Mouse (Mus musculus) CH12.LX (cell line): ENCODE results near the gene 2010109A12Rik. TPM values are rescaled to one million over a fixed set of nuclear protein-coding genes. Genes with fewer than 3 reads are reported as not detected.

Source experiments
- DNase-seq: peaks from one replicate; pipeline ENCODE4 v3.0.0-alpha.2; 2013; ENCODE audit errors: extremely low read depth
- H3K27ac ChIP-seq: 2 replicates; pipeline ENCODE4 v1.5.1; 2012; ENCODE audit warnings: low read depth, mild to moderate bottlenecking, control low read depth, moderate library complexity; ENCODE audit not compliant: insufficient read depth
- H3K27me3 ChIP-seq: replicated peaks from 2 replicates; pipeline ENCODE3; 2012; ENCODE audit warnings: inconsistent platforms
- H3K36me3 ChIP-seq, 2 experiments: replicated peaks in 1 of 2; 2 replicates each; pipeline versions ENCODE3 to v1.6.1; 2012; ENCODE audit warnings: inconsistent platforms in 1 of 2, low read length in 1 of 2, mild to moderate bottlenecking in 1 of 2, mixed read lengths in 1 of 2, moderate library complexity in 1 of 2; ENCODE audit not compliant: control insufficient read depth in 1 of 2, insufficient read depth in 1 of 2
- H3K4me1 ChIP-seq, 2 experiments: 2 replicates each; pipeline ENCODE4 v1.6.1; 2012; ENCODE audit warnings: inconsistent platforms in 1 of 2, moderate library complexity in 1 of 2; ENCODE audit not compliant: insufficient read depth in 2 of 2, control insufficient read depth in 1 of 2
- H3K4me2 ChIP-seq: 2 replicates; pipeline ENCODE4 v1.6.1; 2012; ENCODE audit warnings: low read depth, mild to moderate bottlenecking, control low read depth; ENCODE audit not compliant: poor library complexity, insufficient read depth, severe bottlenecking
- H3K4me3 ChIP-seq, 3 experiments: fragments of 150-350 bp in 1 of 3; sonication (generic) in 1 of 3; replicated peaks in 1 of 3; 2 replicates each; pipeline versions ENCODE3 to v1.5.1; 2011 to 2012; ENCODE audit warnings: low read depth in 2 of 3, low read length in 2 of 3, mild to moderate bottlenecking in 2 of 3, moderate library complexity in 2 of 3, control low read depth in 1 of 3, improper control_type of control experiment in 1 of 3, inconsistent platforms in 1 of 3, mixed read lengths in 1 of 3; ENCODE audit not compliant: poor library complexity in 1 of 3
- H3K79me2 ChIP-seq: replicated peaks from 2 replicates; pipeline ENCODE4 v1.6.1; 2012; ENCODE audit warnings: mild to moderate bottlenecking, moderate library complexity; ENCODE audit not compliant: control insufficient read depth, poor library complexity, insufficient read depth, severe bottlenecking; ENCODE audit errors: extremely low read depth
- H3K9ac ChIP-seq: 2 replicates; pipeline ENCODE4 v1.6.1; 2012; ENCODE audit warnings: low read depth, mild to moderate bottlenecking, control low read depth, moderate library complexity; ENCODE audit not compliant: insufficient read depth
- H3K9me3 ChIP-seq: replicated peaks from 2 replicates; pipeline ENCODE3; 2012; ENCODE audit warnings: low read length, inconsistent platforms, mixed read lengths
- CHD2 ChIP-seq: IDR thresholded peaks from 2 replicates; pipeline ENCODE4 v1.6.1; 2011; ENCODE audit warnings: low read length, improper control_type of control experiment
- CTCF ChIP-seq, 2 experiments: IDR thresholded peaks in 1 of 2; conservative IDR thresholded peaks in 1 of 2; 2 replicates each; pipeline ENCODE4 v1.5.1; 2011 to 2012; ENCODE audit warnings: low read depth in 2 of 2, low read length in 2 of 2, improper control_type of control experiment in 1 of 2, inconsistent platforms in 1 of 2, mild to moderate bottlenecking in 1 of 2, moderate library complexity in 1 of 2
- E2F4 ChIP-seq: IDR thresholded peaks from 2 replicates; pipeline ENCODE4 v1.6.1; 2011; ENCODE audit warnings: low read depth, low read length, improper control_type of control experiment; ENCODE audit not compliant: insufficient replicate concordance
- EP300 ChIP-seq: IDR thresholded peaks from 2 replicates; pipeline ENCODE4 v1.6.1; 2011; ENCODE audit warnings: low read length, improper control_type of control experiment
- IRF4 ChIP-seq: IDR thresholded peaks from 2 replicates; pipeline ENCODE4 v1.6.1; 2014; ENCODE audit warnings: low read depth, mild to moderate bottlenecking, inconsistent platforms, low read length, improper control_type of control experiment
- JUN ChIP-seq: IDR thresholded peaks from 2 replicates; pipeline ENCODE4 v1.6.1; 2011; ENCODE audit warnings: low read depth, mild to moderate bottlenecking, low read length, improper control_type of control experiment, moderate library complexity; ENCODE audit not compliant: insufficient read depth
- KAT2A ChIP-seq: IDR thresholded peaks from 2 replicates; pipeline ENCODE4 v1.6.1; 2012; ENCODE audit warnings: low read length, improper control_type of control experiment, inconsistent platforms; ENCODE audit not compliant: insufficient replicate concordance
- MAFK ChIP-seq: IDR thresholded peaks from 2 replicates; pipeline ENCODE4 v1.6.1; 2011; ENCODE audit warnings: low read length, improper control_type of control experiment; ENCODE audit not compliant: insufficient replicate concordance
- MAX ChIP-seq: IDR thresholded peaks from 2 replicates; pipeline ENCODE4 v1.6.1; 2011; ENCODE audit warnings: low read length, improper control_type of control experiment
- MXI1 ChIP-seq: IDR thresholded peaks from 2 replicates; pipeline ENCODE4 v1.6.1; 2011; ENCODE audit warnings: mild to moderate bottlenecking, low read depth, low read length, improper control_type of control experiment
- MYC ChIP-seq: IDR thresholded peaks from 2 replicates; pipeline ENCODE4 v1.6.1; 2011; ENCODE audit warnings: low read depth, mild to moderate bottlenecking, improper control_type of control experiment, low read length
- NELFE ChIP-seq: IDR thresholded peaks from 2 replicates; pipeline ENCODE4 v1.6.1; 2011; ENCODE audit warnings: low read depth, low read length, improper control_type of control experiment
- NRF1 ChIP-seq: IDR thresholded peaks from 2 replicates; pipeline ENCODE4 v1.6.1; 2014; ENCODE audit warnings: low read depth, mild to moderate bottlenecking, inconsistent platforms, low read length, improper control_type of control experiment, moderate library complexity
- PAX5 ChIP-seq: IDR thresholded peaks from 2 replicates; pipeline ENCODE4 v1.6.1; 2012; ENCODE audit warnings: low read length, inconsistent platforms, mixed read lengths
- POLR2AphosphoS2 ChIP-seq: IDR thresholded peaks from 2 replicates; pipeline ENCODE4 v1.6.1; 2011; ENCODE audit warnings: low read depth, low read length, improper control_type of control experiment
- RAD21 ChIP-seq: IDR thresholded peaks from 2 replicates; pipeline ENCODE4 v1.6.1; 2011; ENCODE audit warnings: low read depth, mild to moderate bottlenecking, low read length, improper control_type of control experiment, moderate library complexity
- SMC3 ChIP-seq: IDR thresholded peaks from 2 replicates; pipeline ENCODE4 v1.6.1; 2011; ENCODE audit warnings: low read depth, low read length, improper control_type of control experiment
- TCF12 ChIP-seq: IDR thresholded peaks from 2 replicates; pipeline ENCODE4 v1.6.1; 2014; ENCODE audit warnings: low read depth, mild to moderate bottlenecking, inconsistent platforms, low read length, improper control_type of control experiment
- USF2 ChIP-seq: conservative IDR thresholded peaks from 2 replicates; pipeline ENCODE4 v1.6.1; 2011; ENCODE audit warnings: low read depth, low read length, improper control_type of control experiment
- ZC3H11A ChIP-seq: IDR thresholded peaks from 2 replicates; pipeline ENCODE4 v1.6.1; 2012; ENCODE audit warnings: low read depth, mild to moderate bottlenecking, inconsistent platforms, low read length, improper control_type of control experiment
- ZKSCAN1 ChIP-seq: IDR thresholded peaks from 2 replicates; pipeline ENCODE4 v1.6.1; 2012; ENCODE audit warnings: low read depth, inconsistent platforms, low read length, improper control_type of control experiment, borderline replicate concordance
- ZMIZ1 ChIP-seq: IDR thresholded peaks from 2 replicates; pipeline ENCODE4 v1.6.1; 2012; ENCODE audit warnings: low read depth, mild to moderate bottlenecking, inconsistent platforms, low read length, improper control_type of control experiment
- ZNF384 ChIP-seq: IDR thresholded peaks from 2 replicates; pipeline ENCODE4 v1.6.1; 2012; ENCODE audit warnings: low read depth, low read length, improper control_type of control experiment, inconsistent platforms
- dilution Hi-C: fragments of 300-500 bp; cut with MboI; formaldehyde crosslinking; loops from 2 replicates; pipeline ENCODE4 v1.14.3; 2020; ENCODE audit warnings: low sequenced_read_pairs; ENCODE audit not compliant: extremely low pct_unique_long_range_greater_than_20kb, extremely low pct_ligation_motif_present
- in situ Hi-C: fragments of 300-500 bp; cut with MboI; formaldehyde crosslinking; loops from 3 replicates; pipeline ENCODE4 v1.14.3; 2019; ENCODE audit warnings: low sequenced_read_pairs, low pct_ligation_motif_present, low pct_unique_long_range_greater_than_20kb, mixed read lengths
- polyA plus RNA-seq: library from polyadenylated mRNA; unstranded; fragments of >175 nt; gene quantifications from 2 replicates; pipeline ENCODE4 v1.2.1, GENCODE M21; 2012; ENCODE audit warnings: low read depth; ENCODE audit not compliant: insufficient read length
- total RNA-seq, 2 experiments: library from RNA; depleted of rRNA; stranded (reverse); fragments of 300-350 nt in 1 of 2; fragments of >200 nt in 1 of 2; gene quantifications; 2 replicates each; pipeline ENCODE4 v1.2.3; 2012 to 2014

Gene 2010109A12Rik
- total and polyA plus RNA-seq, 3 experiments: 0.42 TPM; not detected in 2

GRCm38 (mm10) chr5:93224549-93224948, 18.2 kb downstream of the 2010109A12Rik start:
- dilution Hi-C loops: no loop called here

GRCm38 (mm10) chr5:93227157-93227556, 20.8 kb downstream of the 2010109A12Rik start:
- Histone ChIP-seq H3K4me3 (no peak overlapping the region), H3K4me2 (no peak overlapping the region), H3K36me3 (no peaks in the 10 kb centered on the region)

More at GRCm38 (mm10) chr5:93224549-93224948, 18.2 kb downstream of the 2010109A12Rik start:
- TF ChIP-seq JUN: no peak
- TF ChIP-seq TCF12: no peak
- TF ChIP-seq MYC: no peak
- TF ChIP-seq USF2: no peak
- no peak for TF ChIP-seq POLR2AphosphoS2
- TF ChIP-seq ZKSCAN1: no peak
- TF ChIP-seq PAX5: no peak
- TF ChIP-seq SMC3: no peak
- no peak for TF ChIP-seq IRF4
- TF ChIP-seq ZMIZ1: no peak
- TF ChIP-seq NELFE: no peak
- no peak for TF ChIP-seq MAFK
- no peak for TF ChIP-seq CHD2
- TF ChIP-seq RAD21: no peak
- Histone ChIP-seq H3K9ac (no peak overlapping the region), H3K27me3 (peaks cover 3% of the 10 kb centered on the region), H3K27ac (no peak overlapping the region), H3K4me1 (peaks cover 7 to 16% of the 10 kb centered on the region in 2 experiments; a peak in 3 of 4 replicates), H3K9me3 (no peaks in the 10 kb centered on the region), H3K4me3 (no peak overlapping the region), H3K4me2 (no peak overlapping the region), H3K36me3 (no peaks in the 10 kb centered on the region), H3K79me2 (no peaks in the 10 kb centered on the region)
- DNase-seq: no peak
- in situ Hi-C loops: no loop called here

More at GRCm38 (mm10) chr5:93227157-93227556, 20.8 kb downstream of the 2010109A12Rik start:
- dilution Hi-C loops: no loop called here
- Histone ChIP-seq H3K4me1 (peaks cover 7 to 18% of the 10 kb centered on the region in 2 experiments; a peak in 3 of 4 replicates), H3K27me3 (peaks cover 4% of the 10 kb centered on the region), H3K9ac (no peak overlapping the region), H3K27ac (no peak overlapping the region), H3K79me2 (no peaks in the 10 kb centered on the region)
- no peak for TF ChIP-seq NRF1
- no peak for TF ChIP-seq SMC3
- no peak for TF ChIP-seq CHD2
- no peak for TF ChIP-seq MXI1
- TF ChIP-seq ZKSCAN1: no peak
- TF ChIP-seq MAFK: no peak
- TF ChIP-seq ZNF384: no peak
- TF ChIP-seq ZC3H11A: no peak
- no peak for TF ChIP-seq EP300
- TF ChIP-seq KAT2A: no peak
- TF ChIP-seq CTCF (conservative IDR thresholded peaks at IDR 0.05 in 1 of 2, IDR thresholded peaks at IDR 0.05 in 1 of 2; ENCODE audit: low read depth in 2 of 2, low read length in 2 of 2): no peak
- TF ChIP-seq E2F4: no peak
- no peak for TF ChIP-seq MAX
- TF ChIP-seq, all 38 proteins: peak for 0
- in situ Hi-C loops: no loop called here
- no peak for DNase-seq
- H3K9me3 ChIP-seq: no peaks in the 10 kb centered on the region
